Mouse (Mus musculus): Measurements from ENCODE around the gene 6030452D12Rik. TPM values are rescaled to one million over a fixed set of nuclear protein-coding genes. Genes with fewer than 3 reads are reported as not detected.

Gene 6030452D12Rik
- not detected in 2 replicates for polyA plus RNA-seq (2012; rRNA removed)
- polyA plus RNA-seq (2014; fragmentation: Nextera tagmentation; extraction: Ambion mirVana): not detected in 2 replicates

- Histone ChIP-seq H3K4me3 (replicated peaks; ENCODE audit: low read length) (no peak within 1 kb of the TSS), H3K9me3 (ENCODE audit: control insufficient read depth, low read length) (no peaks in the 10 kb centered on the region), H3K9ac (ENCODE audit: low read depth, low read length, severe bottlenecking) (no peak within 1 kb of the TSS), H3K27me3 (ENCODE audit: control insufficient read depth, insufficient read depth, low read length) (no peaks in the 10 kb centered on the region), H3K27ac (replicated peaks; ENCODE audit: low read depth, low read length) (peak within 1 kb of the TSS; percentile 59; the same call in 1 of the 2 replicates), H3K4me1 (ENCODE audit: control insufficient read depth, insufficient read depth, low read length) (peaks cover 21% of the 10 kb centered on the region), H3K36me3 (ENCODE audit: control insufficient read depth, insufficient read depth, low read length) (no peaks in the 10 kb centered on the region), H3K4me2 (replicated peaks; ENCODE audit: low read depth, low read length, severe bottlenecking) (no peak within 1 kb of the TSS)
- no peak for TF ChIP-seq POLR2A (IDR thresholded peaks at IDR 0.05; ENCODE audit: borderline replicate concordance, extremely low read depth, insufficient read depth, insufficient read length)
- DNase-seq (ENCODE audit: low spot score): no peak
- ATAC-seq (ENCODE audit: low FRiP score, low read depth): no peak
- 56% methylated on average over 8 of the region's 8 CpGs for WGBS
Observed at GRCm38 (mm10) chr8:106500018-106500685, at the start of gene 6030452D12Rik. TSS of gene 6030452D12Rik (plus strand) at chr8:106500522.

- Histone ChIP-seq H3K9me3 (ENCODE audit: control insufficient read depth, low read length) (no peaks in the 10 kb centered on the region), H3K36me3 (ENCODE audit: control insufficient read depth, insufficient read depth, low read length) (no peaks in the 10 kb centered on the region), H3K27ac (replicated peaks; ENCODE audit: low read depth, low read length) (no peak overlapping the region), H3K27me3 (ENCODE audit: control insufficient read depth, insufficient read depth, low read length) (no peaks in the 10 kb centered on the region), H3K9ac (ENCODE audit: low read depth, low read length, severe bottlenecking) (no peak overlapping the region), H3K4me1 (ENCODE audit: control insufficient read depth, insufficient read depth, low read length) (no peaks in the 10 kb centered on the region), H3K4me3 (replicated peaks; ENCODE audit: low read length) (no peak overlapping the region), H3K4me2 (replicated peaks; ENCODE audit: low read depth, low read length, severe bottlenecking) (no peak overlapping the region)
- TF ChIP-seq POLR2A (IDR thresholded peaks at IDR 0.05; ENCODE audit: borderline replicate concordance, extremely low read depth, insufficient read depth, insufficient read length): no peak
- ATAC-seq (ENCODE audit: low FRiP score, low read depth) (no peak), DNase-seq (ENCODE audit: low spot score) (no peak)
- 67% methylated on average over 6 of the region's 6 CpGs for WGBS
Observed at GRCm38 (mm10) chr8:106451301-106452085, 48.8 kb upstream of the 6030452D12Rik start.

GRCm38 (mm10) chr8:106452701-106453481, 47.4 kb upstream of the 6030452D12Rik start:
- no peak for DNase-seq (ENCODE audit: low spot score)
- no peak overlapping the region for H3K4me2 ChIP-seq (replicated peaks; ENCODE audit: low read depth, low read length, severe bottlenecking)
- no peaks in the 10 kb centered on the region for H3K9me3 ChIP-seq (ENCODE audit: control insufficient read depth, low read length)
- WGBS: 56% methylated on average over 12 of the region's 12 CpGs
- no peaks in the 10 kb centered on the region for H3K27me3 ChIP-seq (ENCODE audit: control insufficient read depth, insufficient read depth, low read length)
- no peak overlapping the region for H3K27ac ChIP-seq (replicated peaks; ENCODE audit: low read depth, low read length)
- TF ChIP-seq POLR2A (IDR thresholded peaks at IDR 0.05; ENCODE audit: borderline replicate concordance, extremely low read depth, insufficient read depth, insufficient read length): no peak
- no peak overlapping the region for H3K9ac ChIP-seq (ENCODE audit: low read depth, low read length, severe bottlenecking)
- no peaks in the 10 kb centered on the region for H3K36me3 ChIP-seq (ENCODE audit: control insufficient read depth, insufficient read depth, low read length)
- H3K4me1 ChIP-seq (ENCODE audit: control insufficient read depth, insufficient read depth, low read length): no peaks in the 10 kb centered on the region
- no peak overlapping the region for H3K4me3 ChIP-seq (replicated peaks; ENCODE audit: low read length)
- ATAC-seq (ENCODE audit: low FRiP score, low read depth): no peak

GRCm38 (mm10) chr8:106454036-106454435, 46.3 kb upstream of the 6030452D12Rik start:
- ATAC-seq (ENCODE audit: low FRiP score, low read depth) (no peak), DNase-seq (ENCODE audit: low spot score) (no peak)
- no peak overlapping the region for H3K4me3 ChIP-seq (replicated peaks; ENCODE audit: low read length)
- H3K27me3 ChIP-seq (ENCODE audit: control insufficient read depth, insufficient read depth, low read length): no peaks in the 10 kb centered on the region
- H3K27ac ChIP-seq (replicated peaks; ENCODE audit: low read depth, low read length): no peak overlapping the region
- no peaks in the 10 kb centered on the region for H3K4me1 ChIP-seq (ENCODE audit: control insufficient read depth, insufficient read depth, low read length)
- H3K9me3 ChIP-seq (ENCODE audit: control insufficient read depth, low read length): no peaks in the 10 kb centered on the region
- no peak for TF ChIP-seq POLR2A (IDR thresholded peaks at IDR 0.05; ENCODE audit: borderline replicate concordance, extremely low read depth, insufficient read depth, insufficient read length)
- H3K9ac ChIP-seq (ENCODE audit: low read depth, low read length, severe bottlenecking): no peak overlapping the region
- no peaks in the 10 kb centered on the region for H3K36me3 ChIP-seq (ENCODE audit: control insufficient read depth, insufficient read depth, low read length)
- 68% methylated on average over 11 of the region's 11 CpGs for WGBS
- H3K4me2 ChIP-seq (replicated peaks; ENCODE audit: low read depth, low read length, severe bottlenecking): no peak overlapping the region

- TF ChIP-seq POLR2A (IDR thresholded peaks at IDR 0.05; ENCODE audit: borderline replicate concordance, extremely low read depth, insufficient read depth, insufficient read length): no peak
- Histone ChIP-seq H3K4me3 (replicated peaks; ENCODE audit: low read length) (no peak overlapping the region), H3K9me3 (ENCODE audit: control insufficient read depth, low read length) (no peaks in the 10 kb centered on the region), H3K27ac (replicated peaks; ENCODE audit: low read depth, low read length) (no peak overlapping the region), H3K27me3 (ENCODE audit: control insufficient read depth, insufficient read depth, low read length) (no peaks in the 10 kb centered on the region), H3K36me3 (ENCODE audit: control insufficient read depth, insufficient read depth, low read length) (no peaks in the 10 kb centered on the region), H3K4me1 (ENCODE audit: control insufficient read depth, insufficient read depth, low read length) (no peaks in the 10 kb centered on the region), H3K4me2 (replicated peaks; ENCODE audit: low read depth, low read length, severe bottlenecking) (no peak overlapping the region), H3K9ac (ENCODE audit: low read depth, low read length, severe bottlenecking) (no peak overlapping the region)
- WGBS: 73% methylated on average over 5 of the region's 5 CpGs
- no peak for ATAC-seq (ENCODE audit: low FRiP score, low read depth)
- no peak for DNase-seq (ENCODE audit: low spot score)
Observed at GRCm38 (mm10) chr8:106462131-106462530, 38.2 kb upstream of the 6030452D12Rik start.
